Mouse (Mus musculus) left cerebral cortex, adult 2 months (tissue): ENCODE results near the gene Gm9913. TPM values are rescaled to one million over a fixed set of nuclear protein-coding genes. Genes with fewer than 3 reads are reported as not detected.
A peak's percentile ranks its signal among the peaks of the same experiment; 100 is the strongest.

Experiments
- DNase-seq, 2 experiments: peaks; one replicate each; pipeline ENCODE4 v3.0.0; 2021 to 2022; ENCODE audit warnings: low spot score in 2 of 2, mixed read lengths in 1 of 2; ENCODE audit errors: extremely low spot score in 1 of 2
- H3K27ac ChIP-seq: fragments of 200-600 bp; 2 replicates; pipeline ENCODE4 v1.8.1; 2022
- H3K4me3 ChIP-seq: fragments of 200-600 bp; 2 replicates; pipeline ENCODE4 v1.8.1; 2022
- CTCF ChIP-seq: fragments of 200-600 bp; IDR thresholded peaks from 2 replicates; pipeline ENCODE4 v1.8.1; 2022; ENCODE audit warnings: antibody characterized with exemption, mild to moderate bottlenecking, moderate library complexity
- intact Hi-C: fragments of 180-260 bp; cut with DNase I; formaldehyde crosslinking; loops from one replicate; pipeline ENCODE4 v1.15.1; 2025
- total RNA-seq, 2 experiments: library from RNA; stranded (reverse); gene quantifications; 2 replicates each; pipeline ENCODE4 v1.2.3; 2021

The Gm9913 gene
- total RNA-seq, 2 experiments from 2014 or later: 0.23 to 0.28 TPM

DNA sequence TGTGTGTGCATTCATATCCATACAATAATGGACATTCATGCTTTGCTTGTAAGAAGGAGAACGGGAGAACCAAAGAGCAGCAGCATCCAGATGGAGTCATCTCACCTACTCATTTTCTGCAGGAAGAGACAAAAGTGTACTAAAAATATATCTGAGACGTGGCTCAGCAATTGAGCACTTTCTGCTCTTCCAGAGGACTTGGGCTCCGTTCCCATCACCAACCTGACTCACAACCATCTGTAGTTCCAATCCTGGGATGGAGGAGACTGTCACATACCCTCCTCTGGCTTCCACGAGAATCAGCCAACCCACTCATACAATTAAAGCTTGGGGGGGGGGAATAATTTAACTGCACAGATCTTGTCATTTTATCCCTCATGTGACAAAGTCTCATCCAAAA lies 23.8 kb upstream of the Gm9913 start:
- no peak for TF ChIP-seq CTCF

GRCm38 (mm10) chr2:125481531-125482317 lies 23.2 kb upstream of the Gm9913 start:
- intact Hi-C loops: loop anchor here (1.0 kb wide), 1 partner anchor 179 kb away; no protein-coding TSS in a partner anchor
- no peak overlapping the region; the same call in 1 of the 2 replicates for H3K27ac ChIP-seq
- H3K4me3 ChIP-seq: no peak overlapping the region
- no peak for TF ChIP-seq CTCF
- DNase-seq: no peak

More for the DNA sequence above, 23.8 kb upstream of the Gm9913 start:
- DNase-seq: peak; percentile 35 to 68
- H3K4me3 ChIP-seq: no peak overlapping the region
- H3K27ac ChIP-seq: no peak overlapping the region
- intact Hi-C loops: loop anchor here (1.0 kb wide), 1 partner anchor 179 kb away; no protein-coding TSS in a partner anchor

DNA sequence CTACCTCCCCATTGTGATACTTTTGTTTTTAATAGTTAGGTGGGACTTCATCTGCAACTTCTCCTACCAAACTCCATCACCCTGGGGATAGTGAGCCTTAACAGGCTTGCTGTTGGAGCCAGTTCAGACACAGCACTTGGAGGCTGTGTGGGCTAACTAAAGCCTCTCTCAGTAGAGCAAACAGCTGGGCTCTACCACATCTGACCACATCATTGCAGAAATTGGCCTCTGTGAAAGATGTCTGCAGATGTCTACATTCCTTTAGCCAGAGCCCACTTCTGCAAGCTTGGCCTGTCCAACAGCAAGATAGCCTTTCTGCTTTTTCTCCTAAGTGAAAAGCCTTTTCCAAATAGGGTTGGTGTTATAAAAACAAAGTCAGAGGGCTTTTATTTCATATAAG lies 20.7 kb upstream of the Gm9913 start:
- no peak for DNase-seq
- Histone ChIP-seq H3K27ac (no peak overlapping the region), H3K4me3 (no peak overlapping the region)
- TF ChIP-seq CTCF: no peak
- intact Hi-C loops: no loop called here

- intact Hi-C loops: no loop called here
- H3K4me3 ChIP-seq: no peak overlapping the region
- no peak for TF ChIP-seq CTCF
- no peak for DNase-seq
- no peak overlapping the region for H3K27ac ChIP-seq
Measured at GRCm38 (mm10) chr2:125484910-125485309, 20.0 kb upstream of the Gm9913 start.

DNA sequence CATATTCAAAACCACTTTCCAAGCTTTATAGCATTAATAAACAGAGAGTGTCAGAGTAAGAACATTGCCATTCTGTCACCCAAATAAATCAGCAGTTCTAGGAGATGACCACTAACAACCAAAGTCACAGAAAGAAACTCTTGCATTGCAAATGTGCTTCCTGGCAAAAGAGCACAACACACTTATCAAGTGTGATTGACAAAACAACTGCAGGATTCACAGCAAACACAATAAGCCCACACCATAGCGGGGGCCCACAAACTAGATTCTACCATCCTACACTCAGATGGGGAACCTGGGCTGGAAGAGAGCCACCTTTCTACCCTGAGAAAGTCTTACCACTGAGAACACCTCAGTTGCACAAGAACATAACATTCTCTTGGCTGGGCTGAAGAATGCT lies 14.9 kb upstream of the Gm9913 start:
- H3K4me3 ChIP-seq: no peak overlapping the region
- H3K27ac ChIP-seq: no peak overlapping the region
- intact Hi-C loops: no loop called here
- TF ChIP-seq CTCF: no peak
- no peak for DNase-seq

GRCm38 (mm10) chr2:125492050-125492900 lies 12.6 kb upstream of the Gm9913 start:
- intact Hi-C loops: no loop called here
- DNase-seq: no peak
- Histone ChIP-seq H3K27ac (no peak overlapping the region), H3K4me3 (no peak overlapping the region)
- TF ChIP-seq CTCF: no peak

- DNase-seq: no peak
- no peak for TF ChIP-seq CTCF
- intact Hi-C loops: no loop called here
- H3K27ac ChIP-seq: no peak overlapping the region
- no peak overlapping the region for H3K4me3 ChIP-seq
Measured at GRCm38 (mm10) chr2:125494291-125494690, 10.6 kb upstream of the Gm9913 start.

DNA sequence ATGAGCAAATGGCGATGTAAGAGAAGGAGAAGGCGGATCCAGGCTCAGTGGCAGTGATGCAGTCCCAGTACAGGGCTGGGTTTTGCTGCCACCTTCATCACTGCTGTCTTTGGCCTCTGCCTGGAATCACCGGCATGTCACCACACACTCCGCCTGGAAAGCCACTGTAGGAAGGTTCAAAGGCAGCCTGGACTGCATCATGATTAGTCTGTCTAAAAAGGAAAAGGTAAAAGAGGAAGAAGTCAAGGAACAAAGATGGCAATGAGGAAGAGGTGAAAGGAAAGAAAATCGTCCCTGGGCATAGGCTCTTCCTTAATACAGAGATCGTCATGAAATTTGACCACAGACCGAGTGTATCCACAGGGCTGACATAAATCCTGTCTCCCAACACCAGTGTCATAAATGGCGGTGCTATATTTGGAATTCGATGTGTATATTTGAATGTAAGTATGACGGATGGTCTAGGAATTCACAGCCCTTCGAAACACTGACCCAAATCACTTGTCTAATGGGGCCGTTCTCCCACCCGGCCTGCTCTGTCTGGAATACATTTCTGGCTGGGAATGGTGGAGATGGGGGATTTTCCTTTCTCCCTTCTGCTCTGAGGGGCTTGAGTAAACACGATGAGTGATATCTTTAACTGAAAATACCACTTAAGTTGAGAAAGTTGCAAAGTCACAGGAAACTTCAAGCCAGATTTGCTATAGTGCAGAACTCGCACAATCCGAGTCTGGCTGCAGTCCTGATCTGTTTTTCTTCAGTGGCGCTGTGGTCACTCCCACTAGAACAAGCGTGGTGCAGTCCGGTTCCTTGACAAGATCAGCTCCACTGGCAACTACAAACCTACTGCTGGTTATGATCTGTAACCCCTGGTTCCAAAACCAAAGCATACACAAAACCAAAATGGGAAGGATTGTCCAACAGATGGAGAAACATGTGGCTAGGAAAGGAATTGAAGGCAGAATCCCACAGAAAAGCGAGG lies 9.8 kb upstream of the Gm9913 start:
- TF ChIP-seq CTCF: no peak
- Histone ChIP-seq H3K27ac (no peak overlapping the region), H3K4me3 (no peak overlapping the region)
- no peak for DNase-seq
- intact Hi-C loops: no loop called here

GRCm38 (mm10) chr2:125496696-125497095 lies 8.2 kb upstream of the Gm9913 start:
- intact Hi-C loops: no loop called here
- DNase-seq: no peak
- TF ChIP-seq CTCF: no peak

GRCm38 (mm10) chr2:125498216-125498615 lies 6.7 kb upstream of the Gm9913 start:
- intact Hi-C loops: no loop called here
- TF ChIP-seq CTCF: no peak
- no peak for DNase-seq
- Histone ChIP-seq H3K4me3 (no peak overlapping the region), H3K27ac (no peak overlapping the region)

More at GRCm38 (mm10) chr2:125496696-125497095, 8.2 kb upstream of the Gm9913 start:
- H3K4me3 ChIP-seq: no peak overlapping the region
- H3K27ac ChIP-seq: no peak overlapping the region

DNA sequence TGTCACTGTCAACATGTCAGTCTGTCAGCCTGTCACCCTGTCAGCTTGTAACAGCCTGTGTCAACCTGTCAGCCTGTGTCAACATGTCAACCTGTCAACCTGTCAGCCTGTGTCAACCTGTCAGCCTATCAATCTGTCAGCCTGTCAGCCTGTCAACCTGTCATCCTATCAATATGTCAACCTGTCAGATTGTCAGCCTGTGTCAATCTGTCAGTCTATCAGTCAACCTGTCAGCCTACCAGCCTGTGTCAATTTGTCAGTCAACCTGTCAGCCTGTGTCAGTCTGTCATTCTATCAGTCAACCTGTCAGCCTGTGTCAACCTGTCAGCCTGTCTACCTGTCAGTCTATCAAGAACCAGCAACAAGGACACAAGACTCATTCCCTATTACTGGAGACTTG lies 3.4 kb upstream of the Gm9913 start:
- intact Hi-C loops: loop anchor here (10.0 kb wide), 1 partner anchor 157 kb away; no protein-coding TSS in a partner anchor
- Histone ChIP-seq H3K27ac (no peak overlapping the region), H3K4me3 (no peak overlapping the region)
- no peak for TF ChIP-seq CTCF
- no peak for DNase-seq
